20 mouse cellular contexts compared by ENCODE assay signal in the genomic region with DNA sequence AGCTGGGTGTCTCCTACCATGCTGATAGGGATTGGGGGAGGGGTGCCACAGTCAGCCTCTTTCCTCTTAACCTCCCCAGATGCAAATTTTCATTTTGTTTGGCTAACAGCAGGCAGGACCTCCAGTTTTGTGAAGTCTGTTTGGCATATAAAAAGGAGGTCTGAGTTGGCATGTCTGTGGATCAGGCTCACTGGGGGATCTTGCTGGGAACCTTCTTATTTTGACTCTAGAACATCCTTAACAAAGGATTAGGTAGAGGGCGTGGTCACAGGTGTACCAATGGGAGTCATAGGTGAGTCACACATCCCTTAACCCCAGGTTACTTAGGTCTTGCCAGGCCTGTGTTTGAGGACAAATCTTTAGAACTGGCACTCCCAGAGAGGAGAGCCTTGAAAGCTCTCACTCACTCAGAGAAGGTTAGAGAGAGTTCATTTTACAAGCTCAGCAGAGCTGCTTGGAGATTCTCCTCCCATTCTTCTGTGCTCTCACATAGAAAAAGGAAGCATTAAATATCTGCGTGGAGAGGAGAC. TPM values are rescaled to one million over a fixed set of nuclear protein-coding genes. Genes with fewer than 3 reads are reported as not detected.
"Had no signal": no experiment of that assay in that cellular context is flagged by ENCODE, and none has a peak within 500 bp of the region (broad histone marks: within the 10 kb centered on the region; RNA-seq: fewer than 3 reads in every experiment).

No protein-coding gene starts in this region.

- H3K4me2 ChIP-seq: lung, embryonic 14.5 days; midbrain, embryonic 12.5 days; neural tube, embryonic 13.5 days; neural tube, embryonic 15.5 days had no signal

- H3K4me1 ChIP-seq: midbrain, embryonic 12.5 days; neural tube, embryonic 13.5 days; neural tube, embryonic 15.5 days had no signal

- DNase-seq: lung, embryonic 14.5 days; lung, postnatal 14 days; lung, postnatal 36 days; midbrain, embryonic 14.5 days; retina, postnatal 1 day; right cerebral cortex, adult 18-20 months; right cerebral cortex, postnatal 25 days; right cerebral cortex, postnatal 4 days; spleen, adult 18-20 months; thymus, adult 18-20 months; thymus, postnatal 14 days; thymus, postnatal 36 days had no signal

- H3K4me3 ChIP-seq: midbrain, embryonic 10.5 days; midbrain, embryonic 12.5 days; myocyte; neural tube, embryonic 13.5 days; neural tube, embryonic 15.5 days had no signal

- H3K27me3 ChIP-seq: midbrain, embryonic 12.5 days; neural tube, embryonic 13.5 days; neural tube, embryonic 15.5 days had no signal

- H3K9ac ChIP-seq: lung, embryonic 14.5 days; midbrain, embryonic 12.5 days; neural tube, embryonic 13.5 days; neural tube, embryonic 15.5 days had no signal

- H3K9me3 ChIP-seq: midbrain, embryonic 10.5 days; midbrain, embryonic 12.5 days; neural tube, embryonic 13.5 days; neural tube, embryonic 15.5 days had no signal

- H3K27ac ChIP-seq: midbrain, embryonic 10.5 days; midbrain, embryonic 12.5 days; neural tube, embryonic 13.5 days; neural tube, embryonic 15.5 days had no signal

- ATAC-seq: midbrain, embryonic 16.5 days had no signal

- H3K36me3 ChIP-seq: midbrain, embryonic 10.5 days; midbrain, embryonic 12.5 days; neural tube, embryonic 13.5 days; neural tube, embryonic 15.5 days had no signal

RNA-seq across cellular contexts. Expression of gene Ccnjl, which starts 15.9 kb away (rescaled TPM):
- total RNA-seq: megakaryocyte, adult 5-6 weeks had no signal

RNA-seq across cellular contexts. Expression of gene C1qtnf2, which starts 38.6 kb away (rescaled TPM):
- total RNA-seq: megakaryocyte, adult 5-6 weeks; megakaryocyte-erythroid progenitor cell, adult 5-6 weeks had no signal
- polyA plus RNA-seq: myocyte had no signal
